Mouse (Mus musculus) hindbrain, embryonic 14.5 days (tissue): ENCODE measurements around the gene Bsn. TPM values are rescaled to one million over a fixed set of nuclear protein-coding genes. Genes with fewer than 3 reads are reported as not detected.

ENCODE experiments used
- ATAC-seq: fragments of 200-750 bp; cut with Nextera tagmentation; 2 replicates; pipeline ENCODE4 v1.8.0; 2017; ENCODE audit warnings: moderate number of reproducible peaks, mild to moderate bottlenecking, moderate TSS enrichment, moderate library complexity; ENCODE audit not compliant: low FRiP score
- DNase-seq: peaks from one replicate; pipeline ENCODE4 v3.0.0-alpha.2; 2015; ENCODE audit warnings: low spot score
- H3K27ac ChIP-seq: fragments of 300-500 bp; sonication (generic); 2 replicates; pipeline ENCODE4 v1.5.1; 2014; ENCODE audit warnings: mild to moderate bottlenecking, moderate library complexity
- H3K27me3 ChIP-seq: fragments of 300-500 bp; sonication (generic); 2 replicates; pipeline ENCODE4 v1.6.1; 2014; ENCODE audit warnings: mild to moderate bottlenecking, low read length, mixed read lengths; ENCODE audit not compliant: control insufficient read depth, insufficient read depth
- H3K36me3 ChIP-seq: fragments of 300-500 bp; sonication (generic); replicated peaks from 2 replicates; pipeline ENCODE4 v1.6.1; 2014; ENCODE audit not compliant: control insufficient read depth, insufficient read depth
- H3K4me1 ChIP-seq: fragments of 300-500 bp; sonication (generic); replicated peaks from 2 replicates; pipeline ENCODE4 v1.6.1; 2014; ENCODE audit warnings: antibody characterized with exemption, low read length, mixed read lengths; ENCODE audit not compliant: control insufficient read depth, insufficient read depth
- H3K4me2 ChIP-seq: fragments of 300-500 bp; sonication (generic); replicated peaks from 2 replicates; pipeline ENCODE4 v1.6.1; 2014; ENCODE audit warnings: mild to moderate bottlenecking, moderate library complexity
- H3K4me3 ChIP-seq: fragments of 300-500 bp; sonication (generic); replicated peaks from 2 replicates; pipeline ENCODE4 v1.5.1; 2014; ENCODE audit warnings: mild to moderate bottlenecking, low read length
- H3K9ac ChIP-seq: fragments of 300-500 bp; sonication (generic); 2 replicates; pipeline ENCODE4 v1.6.1; 2014
- H3K9me3 ChIP-seq: fragments of 300-500 bp; sonication (generic); 2 replicates; pipeline ENCODE4 v1.6.1; 2016; ENCODE audit warnings: low read length; ENCODE audit not compliant: control insufficient read depth
- WGBS: fragments of 180-500 bp; shearing (Covaris S2); extraction: QIAGEN DNeasy Blood & Tissue Kit; methylation state at CpG from one replicate; pipeline ENCODE4 v1.1.7; 2014; 5-methylcytosine and 5-hydroxymethylcytosine counted together
- polyA plus RNA-seq: library from polyadenylated mRNA; unstranded; fragments of >200 nt; fragmentation: Nextera tagmentation; extraction: Ambion mirVana; gene quantifications from 2 replicates; pipeline ENCODE4 v1.2.1, GENCODE M21; 2014

The Bsn gene
- polyA plus RNA-seq, 1 experiment from 2014 or later, result 15.4 TPM

DNA sequence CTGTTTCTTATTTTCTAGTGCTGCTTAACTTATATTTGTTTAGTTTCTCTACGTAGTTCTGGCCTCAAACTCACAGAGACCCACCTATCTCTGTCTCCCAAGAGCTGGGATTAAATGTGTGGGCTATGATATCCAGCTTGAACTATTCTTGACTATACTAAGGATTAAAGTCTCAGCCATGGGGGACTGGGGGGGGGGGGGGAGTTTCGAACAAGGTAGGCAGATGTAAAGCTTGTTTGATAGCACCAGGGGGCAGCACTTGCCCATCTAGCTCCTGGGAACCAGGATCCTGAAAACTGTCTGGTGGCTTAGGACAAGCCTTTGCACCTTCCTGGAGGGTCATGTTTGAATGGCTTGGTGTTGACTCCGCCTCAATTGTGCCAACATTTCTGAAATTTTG, 94.7 kb downstream of the Bsn start:
- peaks cover 16% of the 10 kb centered on the region for H3K4me1 ChIP-seq
- peak; percentile 74 for DNase-seq
- ATAC-seq, result no peak
- H3K4me2 ChIP-seq, result peak overlapping the region; percentile 80
- H3K27ac ChIP-seq, result no peak overlapping the region
- no peaks in the 10 kb centered on the region for H3K9me3 ChIP-seq
- H3K27me3 ChIP-seq, result no peaks in the 10 kb centered on the region
- 18% methylated on average over 3 of the region's 3 CpGs for WGBS
- peaks cover 53% of the 10 kb centered on the region for H3K36me3 ChIP-seq
- peak overlapping the region; percentile 59; the same call in 1 of the 2 replicates for H3K4me3 ChIP-seq
- no peak overlapping the region; the same call in 1 of the 2 replicates for H3K9ac ChIP-seq

DNA sequence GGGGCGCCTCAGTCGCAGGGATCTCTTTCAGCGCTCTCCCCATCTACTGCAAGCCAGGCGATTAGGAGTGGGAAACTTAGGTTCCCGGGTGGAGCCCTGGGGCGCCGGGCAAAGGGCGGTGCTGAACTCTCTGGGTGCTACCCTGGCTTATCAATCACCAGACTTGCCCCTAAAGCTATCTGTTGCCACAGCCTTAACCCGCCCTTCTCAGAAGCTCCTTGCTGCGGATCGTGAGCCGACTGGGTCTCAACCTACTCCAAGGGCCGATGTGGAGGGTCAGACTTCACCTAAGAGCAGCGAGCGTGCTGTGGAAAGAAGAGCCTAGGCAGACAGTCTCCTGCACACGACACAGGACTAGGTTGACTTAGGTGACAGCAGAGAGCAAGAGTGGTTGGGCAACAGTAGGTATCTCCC, 95.2 kb downstream of the Bsn start:
- Histone ChIP-seq H3K9ac (peak overlapping the region; percentile 73), H3K4me3 (peak overlapping the region; percentile 59), H3K36me3 (peaks cover 57% of the 10 kb centered on the region), H3K27ac (peak overlapping the region; percentile 64; the same call in 1 of the 2 replicates), H3K4me2 (peak overlapping the region; percentile 80), H3K27me3 (no peaks in the 10 kb centered on the region), H3K9me3 (no peaks in the 10 kb centered on the region), H3K4me1 (peaks cover 16% of the 10 kb centered on the region)
- ATAC-seq (peak; percentile 3; the same call in 1 of the 2 replicates), DNase-seq (no peak)
- WGBS, result under 1% methylated on average over 16 of the region's 16 CpGs

- DNase-seq (peak; percentile 84), ATAC-seq (peak; percentile 92)
- Histone ChIP-seq H3K4me1 (peaks cover 16% of the 10 kb centered on the region), H3K4me3 (peak within 1 kb of the TSS; percentile 59), H3K27ac (peak within 1 kb of the TSS; percentile 64), H3K4me2 (peak within 1 kb of the TSS; percentile 80), H3K36me3 (peaks cover 57% of the 10 kb centered on the region), H3K9me3 (no peaks in the 10 kb centered on the region), H3K27me3 (no peaks in the 10 kb centered on the region), H3K9ac (peak within 1 kb of the TSS; percentile 73)
- 0% methylated on average over 51 of the region's 52 CpGs for WGBS
Observed at GRCm38 (mm10) chr9:108094184-108094941, 95.8 kb downstream of the Bsn start, which contains the start of gene Apeh. Gene Apeh (minus strand): TSS chr9:108094606.

DNA sequence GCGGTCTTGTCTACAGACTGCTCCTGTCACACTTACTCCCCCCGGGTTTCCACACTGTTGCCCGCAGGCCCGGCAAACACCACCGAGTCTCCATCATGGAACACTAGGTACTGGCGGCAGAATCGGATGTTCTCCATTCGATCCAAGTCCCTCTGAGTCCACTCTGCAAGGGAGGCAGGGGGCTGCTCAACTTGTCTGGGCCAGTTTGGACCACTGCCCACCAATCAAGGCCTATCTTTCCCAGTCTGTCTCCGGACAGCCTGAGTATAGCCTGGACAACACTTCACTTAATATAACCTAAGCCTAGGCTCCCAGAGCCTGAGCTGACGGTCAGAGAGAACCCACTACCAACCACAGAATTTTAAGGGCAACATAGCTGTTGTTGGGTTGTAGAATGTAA, 96.6 kb downstream of the Bsn start:
- no peak overlapping the region for H3K27ac ChIP-seq
- H3K4me1 ChIP-seq, result peaks cover 16% of the 10 kb centered on the region
- ATAC-seq (no peak), DNase-seq (no peak)
- 73% methylated on average over 10 of the region's 10 CpGs for WGBS
- peak overlapping the region; percentile 73 for H3K9ac ChIP-seq
- H3K36me3 ChIP-seq, result peaks cover 57% of the 10 kb centered on the region
- H3K27me3 ChIP-seq, result no peaks in the 10 kb centered on the region
- H3K9me3 ChIP-seq, result no peaks in the 10 kb centered on the region
- peak overlapping the region; percentile 80 for H3K4me2 ChIP-seq
- peak overlapping the region; percentile 59 for H3K4me3 ChIP-seq

GRCm38 (mm10) chr9:108090611-108091120, 99.5 kb downstream of the Bsn start:
- no peaks in the 10 kb centered on the region for H3K9me3 ChIP-seq
- 95% methylated on average over 7 of the region's 7 CpGs for WGBS
- no peak overlapping the region for H3K4me3 ChIP-seq
- H3K4me2 ChIP-seq, result no peak overlapping the region
- H3K36me3 ChIP-seq, result peaks cover 72% of the 10 kb centered on the region
- no peak overlapping the region for H3K27ac ChIP-seq
- no peaks in the 10 kb centered on the region for H3K27me3 ChIP-seq
- H3K4me1 ChIP-seq, result peaks cover 16% of the 10 kb centered on the region
- no peak for ATAC-seq
- no peak overlapping the region for H3K9ac ChIP-seq
- DNase-seq, result no peak

DNA sequence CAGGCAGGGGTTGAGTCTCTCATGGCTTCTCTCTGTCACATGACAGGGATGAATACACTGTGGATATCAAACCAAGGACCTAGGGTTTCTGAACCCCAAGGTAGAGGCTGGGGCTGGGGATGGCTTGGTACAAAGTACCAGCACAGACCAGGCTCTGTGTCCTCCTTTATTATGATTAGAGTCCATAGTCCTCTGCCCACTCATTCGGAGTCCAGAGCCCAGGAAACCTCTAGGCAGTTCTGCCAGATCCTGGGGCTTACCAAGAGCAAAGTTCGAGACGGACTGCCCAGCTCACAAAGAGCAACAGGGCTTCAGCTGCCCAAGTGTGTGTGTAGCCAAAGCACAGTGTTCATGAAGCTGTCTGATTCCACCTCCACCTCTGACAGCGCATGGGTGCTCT, 104.9 kb downstream of the Bsn start:
- H3K36me3 ChIP-seq, result peaks cover 63% of the 10 kb centered on the region
- WGBS, result 96% methylated on average over 4 of the region's 4 CpGs
- no peak overlapping the region for H3K27ac ChIP-seq
- peaks cover 29% of the 10 kb centered on the region for H3K27me3 ChIP-seq
- no peak overlapping the region for H3K4me2 ChIP-seq
- no peaks in the 10 kb centered on the region for H3K4me1 ChIP-seq
- H3K4me3 ChIP-seq, result no peak overlapping the region
- DNase-seq, result no peak
- no peaks in the 10 kb centered on the region for H3K9me3 ChIP-seq
- no peak overlapping the region for H3K9ac ChIP-seq
- ATAC-seq, result no peak

DNA sequence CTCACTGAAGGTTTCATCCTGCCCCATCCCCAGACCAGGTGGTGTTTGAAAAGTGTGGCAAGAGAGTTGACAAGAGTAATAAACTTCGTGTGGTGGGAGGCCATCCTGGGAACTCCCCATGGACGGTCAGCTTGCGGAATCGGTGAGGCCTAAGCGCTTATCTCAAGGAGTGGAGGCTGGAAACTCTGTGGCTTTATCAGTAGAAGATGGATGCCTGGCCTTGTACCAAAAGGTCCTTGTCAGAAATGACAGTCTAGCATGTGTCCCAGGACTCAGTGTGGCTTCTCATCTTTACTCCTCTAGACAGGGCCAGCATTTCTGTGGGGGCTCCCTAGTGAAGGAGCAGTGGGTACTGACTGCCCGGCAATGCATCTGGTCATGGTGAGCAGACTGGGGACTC, 106.6 kb downstream of the Bsn start:
- H3K9me3 ChIP-seq, result no peaks in the 10 kb centered on the region
- H3K9ac ChIP-seq, result no peak overlapping the region
- H3K27ac ChIP-seq, result no peak overlapping the region
- no peak overlapping the region for H3K4me3 ChIP-seq
- no peak overlapping the region for H3K4me2 ChIP-seq
- peaks cover 29% of the 10 kb centered on the region for H3K27me3 ChIP-seq
- peaks cover 46% of the 10 kb centered on the region for H3K36me3 ChIP-seq
- no peak for ATAC-seq
- WGBS, result 88% methylated on average over 6 of the region's 6 CpGs
- no peak for DNase-seq
- H3K4me1 ChIP-seq, result peaks cover 5% of the 10 kb centered on the region

DNA sequence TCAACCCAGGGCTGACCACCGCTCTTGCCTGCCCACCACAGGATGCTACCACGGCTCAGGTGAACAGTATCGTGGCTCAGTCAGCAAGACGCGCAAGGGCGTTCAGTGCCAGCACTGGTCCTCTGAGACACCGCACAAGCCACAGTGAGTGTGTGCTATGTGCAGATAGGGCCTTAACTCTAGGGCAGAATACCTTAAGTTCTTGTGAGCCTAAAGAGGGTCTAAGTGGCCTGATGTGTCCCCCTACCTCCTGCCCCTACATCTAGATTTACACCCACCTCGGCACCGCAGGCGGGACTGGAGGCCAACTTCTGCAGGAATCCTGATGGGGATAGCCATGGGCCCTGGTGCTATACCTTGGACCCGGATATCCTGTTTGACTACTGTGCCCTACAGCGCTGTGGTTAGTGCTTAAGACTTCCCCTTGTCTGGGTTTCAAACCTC, 107.2 kb downstream of the Bsn start, which contains the start of gene Rnf123:
Gene Rnf123 (minus strand): TSS at position 359 of the 444 bp plus-strand sequence.
- H3K4me3 ChIP-seq, result peak within 1 kb of the TSS; percentile 7; the same call in 1 of the 2 replicates
- WGBS, result 43% methylated on average over 12 of the region's 12 CpGs
- H3K4me2 ChIP-seq, result peak within 1 kb of the TSS; percentile 30
- H3K4me1 ChIP-seq, result peaks cover 11% of the 10 kb centered on the region
- DNase-seq, result no peak
- peak within 1 kb of the TSS; percentile 24 for H3K9ac ChIP-seq
- ATAC-seq, result no peak
- no peak within 1 kb of the TSS for H3K27ac ChIP-seq
- H3K9me3 ChIP-seq, result no peaks in the 10 kb centered on the region
- peaks cover 40% of the 10 kb centered on the region for H3K36me3 ChIP-seq
- H3K27me3 ChIP-seq, result peaks cover 29% of the 10 kb centered on the region

- Histone ChIP-seq H3K27ac (no peak overlapping the region), H3K9ac (peak overlapping the region; percentile 24), H3K36me3 (peaks cover 35% of the 10 kb centered on the region), H3K27me3 (peaks cover 29% of the 10 kb centered on the region), H3K4me2 (peak overlapping the region; percentile 30), H3K4me1 (peaks cover 15% of the 10 kb centered on the region), H3K9me3 (no peaks in the 10 kb centered on the region), H3K4me3 (peak overlapping the region; percentile 7; the same call in 1 of the 2 replicates)
- ATAC-seq (no peak), DNase-seq (no peak)
- WGBS, result 7% methylated on average over 19 of the region's 19 CpGs
Observed at GRCm38 (mm10) chr9:108082549-108082948, 107.6 kb downstream of the Bsn start.
